Mouse (Mus musculus) cortical plate, adult 2 months (tissue): ENCODE measurements around the gene Lnx1.

Source experiments
- CTCF ChIP-seq: fragments of 200-500 bp; IDR thresholded peaks from 2 replicates; pipeline ENCODE4 v1.5.1; 2011; ENCODE audit warnings: mild to moderate bottlenecking, control low read depth, low read length; ENCODE audit not compliant: insufficient read depth; ENCODE audit errors: extremely low read depth
- POLR2A ChIP-seq: fragments of 200-500 bp; IDR thresholded peaks from 2 replicates; pipeline ENCODE4 v1.6.1; 2011; ENCODE audit warnings: mild to moderate bottlenecking, low read length, control low read depth; ENCODE audit not compliant: insufficient read depth; ENCODE audit errors: extremely low read depth

GRCm38 (mm10) chr5:74654527-74654926, 48.2 kb downstream of the Lnx1 start:
- TF ChIP-seq CTCF (no peak), POLR2A (no peak)
